Mouse (Mus musculus) telencephalon, adult 2 months (tissue): ENCODE measurements around the gene Dennd6b.

Experiments
- DNase-seq: peaks from one replicate; pipeline ENCODE4 v3.0.0-alpha.2; 2011; ENCODE audit warnings: low read depth, low spot score

Dennd6b gene

DNA sequence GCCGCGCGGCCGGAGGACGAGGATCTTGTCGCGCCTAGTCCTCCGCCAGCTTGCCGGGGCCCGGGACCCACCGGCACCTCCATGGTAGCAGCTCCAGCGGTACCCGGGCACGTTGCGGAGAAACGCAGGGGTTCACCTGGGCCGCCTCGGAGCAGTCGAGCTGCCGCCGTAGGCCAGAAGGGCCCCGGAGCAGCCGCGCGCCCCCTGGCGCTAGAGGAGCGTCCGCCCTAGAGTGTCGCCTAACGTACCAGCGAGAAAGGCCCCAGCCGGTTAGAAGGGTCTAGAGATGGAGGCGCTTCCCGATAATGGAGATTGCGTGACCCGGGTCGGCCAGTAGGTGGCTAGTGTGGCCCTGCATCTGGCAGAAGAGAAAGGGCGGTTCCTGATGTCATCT is at the start of gene Dennd6b:
Gene Dennd6b, minus strand, starts transcription at position 184 of the 394 bp plus-strand sequence.
- peak; percentile 96 for DNase-seq

GRCm38 (mm10) chr15:89241025-89241424 is 44.7 kb upstream of the Dennd6b start:
- no peak for DNase-seq

- no peak for DNase-seq
Measured at GRCm38 (mm10) chr15:89239751-89240392, 43.6 kb upstream of the Dennd6b start.

DNA sequence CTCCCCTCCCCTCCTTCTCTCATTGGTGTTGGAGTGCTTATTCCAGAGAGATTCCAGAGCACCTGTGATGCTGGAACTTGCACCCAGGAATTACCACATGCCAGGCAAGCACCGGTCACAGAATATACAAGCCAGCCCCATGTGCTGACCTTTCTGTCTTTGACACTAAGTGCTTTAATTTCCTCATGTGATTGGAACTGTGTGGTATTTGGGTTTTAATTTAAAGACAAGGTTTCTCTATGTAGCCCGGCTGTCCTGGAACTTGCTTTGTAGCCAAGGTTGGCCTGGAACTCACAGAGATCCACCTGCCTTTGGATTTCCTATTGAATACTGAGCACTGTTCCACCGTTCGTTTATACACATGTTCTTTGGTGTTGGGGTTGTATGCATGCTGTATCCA is 37.8 kb upstream of the Dennd6b start:
- DNase-seq: no peak

GRCm38 (mm10) chr15:89233586-89233985 is 37.3 kb upstream of the Dennd6b start:
- no peak for DNase-seq

GRCm38 (mm10) chr15:89215611-89216233 is 19.4 kb upstream of the Dennd6b start:
- no peak for DNase-seq

DNA sequence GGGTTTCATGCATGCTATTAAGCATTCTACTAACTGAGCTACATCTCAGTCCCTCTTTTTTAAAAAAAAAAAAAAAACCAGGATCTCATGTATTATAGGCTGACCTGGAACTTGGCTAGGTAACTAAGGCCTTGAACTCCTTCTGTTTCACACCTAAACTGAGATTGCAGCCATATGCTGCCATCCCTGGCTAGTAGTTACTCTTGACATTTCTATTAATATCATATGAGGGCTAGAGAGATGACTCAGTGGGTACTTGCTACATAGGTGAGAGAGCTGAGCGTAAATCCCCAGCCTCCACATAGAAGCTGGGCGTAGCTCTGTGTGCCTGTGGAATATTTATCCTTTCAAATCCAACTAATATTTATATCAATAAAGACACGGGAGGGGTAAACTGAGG is 18.7 kb upstream of the Dennd6b start:
- DNase-seq: no peak

GRCm38 (mm10) chr15:89213517-89213916 is 17.2 kb upstream of the Dennd6b start:
- DNase-seq: no peak

- no peak for DNase-seq
Measured at GRCm38 (mm10) chr15:89212495-89212894, 16.2 kb upstream of the Dennd6b start.

GRCm38 (mm10) chr15:89211716-89212461 is 15.6 kb upstream of the Dennd6b start:
- DNase-seq: no peak

DNA sequence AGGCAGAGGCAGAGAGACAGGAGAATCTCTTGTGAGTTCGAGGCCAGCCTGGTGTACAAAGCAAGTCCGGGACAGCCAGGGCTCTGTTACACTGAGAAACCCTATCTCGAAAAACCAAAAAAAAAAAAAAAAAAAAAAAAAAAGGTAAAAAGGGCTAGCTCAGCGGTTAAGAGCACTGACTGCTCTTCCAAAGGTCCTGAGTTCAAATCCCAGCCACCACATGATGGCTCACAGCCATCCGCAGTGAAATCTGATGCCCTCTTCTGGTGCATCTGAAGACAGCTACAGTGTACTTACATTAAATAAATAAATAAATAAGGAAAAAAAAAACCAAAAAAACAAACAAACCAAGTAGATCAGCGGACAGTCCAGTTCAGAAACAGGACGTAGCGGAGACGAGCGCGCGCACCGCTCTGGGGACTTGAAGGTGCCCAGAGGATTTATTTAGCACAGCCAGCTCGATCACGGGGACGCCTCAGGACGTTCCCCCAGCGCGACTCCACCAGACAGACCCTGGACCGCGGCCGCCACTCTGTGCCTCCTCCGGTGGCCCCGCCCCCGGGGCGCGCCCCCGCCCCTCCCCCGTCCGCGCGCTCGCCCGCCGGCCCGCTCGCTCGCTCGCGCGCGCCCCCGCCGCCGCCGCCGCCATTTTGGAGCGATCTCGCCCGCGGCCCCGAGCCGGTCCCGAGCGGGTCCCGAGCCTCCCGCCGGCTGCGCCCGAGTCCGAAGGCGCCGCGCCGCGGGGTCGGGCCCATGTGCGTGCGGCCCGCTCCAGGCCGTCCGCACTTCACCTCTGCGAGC is 14.8 kb upstream of the Dennd6b start, which contains the start of gene Ppp6r2:
Gene Ppp6r2, plus strand, starts transcription at position 639 of the 801 bp plus-strand sequence.
- DNase-seq: peak; percentile 48

DNA sequence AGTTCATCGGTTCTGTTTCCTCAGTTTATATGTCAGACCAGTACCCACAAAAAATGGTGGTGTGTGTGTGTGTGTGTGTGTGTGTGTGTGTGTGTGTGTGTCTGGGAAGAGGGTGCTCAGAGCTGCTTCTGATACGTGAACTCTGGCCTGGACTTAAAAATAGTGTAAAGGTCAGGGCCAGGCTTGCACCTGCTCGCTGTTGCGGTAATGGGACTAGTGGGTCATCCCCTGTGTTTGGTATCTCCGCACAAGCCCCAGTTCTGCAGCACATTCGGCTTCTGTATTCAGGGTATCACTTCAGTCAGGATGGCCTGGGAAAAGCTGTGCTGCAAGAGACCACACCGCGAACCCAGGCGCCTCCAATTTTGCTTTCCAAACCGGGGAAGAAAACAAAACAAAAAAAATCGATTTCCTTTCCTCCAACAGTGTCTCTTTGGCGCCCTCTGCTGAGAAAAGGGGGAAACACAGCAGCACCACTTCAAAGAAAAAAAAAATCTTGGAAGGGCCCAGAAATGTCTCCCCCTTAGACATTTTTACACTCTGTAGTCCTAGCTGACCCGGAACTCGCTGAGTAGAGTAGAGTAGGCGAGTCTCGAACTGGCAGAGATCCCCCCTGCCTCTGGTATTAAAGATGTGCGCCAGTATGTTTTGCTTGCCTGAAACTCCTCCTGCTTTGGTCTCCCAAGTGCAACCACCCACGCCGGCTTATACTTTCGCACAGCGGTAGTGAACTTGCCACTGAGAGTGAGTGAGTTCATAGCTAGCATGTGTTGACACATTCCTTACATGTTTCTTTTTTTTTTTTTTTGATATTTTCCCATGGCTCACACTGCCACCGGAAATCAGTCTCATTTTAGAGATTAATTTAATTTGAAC is 13.8 kb upstream of the Dennd6b start:
- DNase-seq: peak; percentile 60

DNA sequence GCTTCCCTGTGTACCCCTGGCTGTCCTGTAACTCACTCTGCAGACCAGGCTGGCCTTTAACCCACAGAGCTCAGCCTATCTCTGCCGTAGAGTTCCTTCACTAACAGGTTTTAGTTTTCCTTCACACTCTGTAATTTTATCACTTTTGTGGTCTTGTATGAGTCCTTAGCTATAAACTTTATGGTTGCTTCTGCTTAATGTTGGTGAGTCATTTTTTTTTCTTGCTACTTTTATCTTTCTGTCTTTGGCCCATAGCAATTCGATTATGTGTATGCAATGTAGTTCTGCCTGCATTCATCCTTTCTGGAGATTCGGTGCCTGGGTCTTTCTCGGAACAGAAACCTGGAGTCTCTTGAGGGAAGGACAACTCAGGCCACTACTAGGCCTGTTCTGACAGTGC is 11.2 kb upstream of the Dennd6b start:
- DNase-seq: no peak

DNA sequence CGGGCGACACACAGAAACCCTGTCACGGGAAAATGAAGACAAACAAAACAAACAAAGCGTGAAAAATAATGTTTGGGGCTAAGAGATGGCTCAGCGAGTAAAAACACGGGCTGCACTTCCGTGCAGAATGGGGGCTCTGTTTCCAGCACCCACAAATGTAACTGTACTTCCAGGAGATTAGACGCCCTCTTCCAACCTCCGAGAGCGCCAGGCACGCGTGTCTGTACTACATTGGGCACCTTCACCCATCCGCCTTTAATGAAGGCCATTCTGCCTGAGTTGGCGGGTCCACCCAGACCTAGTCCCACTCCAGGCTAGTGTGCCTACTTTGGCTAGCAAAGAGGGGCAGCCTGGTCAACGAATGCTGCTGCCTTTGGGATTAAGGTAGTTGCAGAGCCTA is 760 bp upstream of the Dennd6b start:
- no peak for DNase-seq

DNA sequence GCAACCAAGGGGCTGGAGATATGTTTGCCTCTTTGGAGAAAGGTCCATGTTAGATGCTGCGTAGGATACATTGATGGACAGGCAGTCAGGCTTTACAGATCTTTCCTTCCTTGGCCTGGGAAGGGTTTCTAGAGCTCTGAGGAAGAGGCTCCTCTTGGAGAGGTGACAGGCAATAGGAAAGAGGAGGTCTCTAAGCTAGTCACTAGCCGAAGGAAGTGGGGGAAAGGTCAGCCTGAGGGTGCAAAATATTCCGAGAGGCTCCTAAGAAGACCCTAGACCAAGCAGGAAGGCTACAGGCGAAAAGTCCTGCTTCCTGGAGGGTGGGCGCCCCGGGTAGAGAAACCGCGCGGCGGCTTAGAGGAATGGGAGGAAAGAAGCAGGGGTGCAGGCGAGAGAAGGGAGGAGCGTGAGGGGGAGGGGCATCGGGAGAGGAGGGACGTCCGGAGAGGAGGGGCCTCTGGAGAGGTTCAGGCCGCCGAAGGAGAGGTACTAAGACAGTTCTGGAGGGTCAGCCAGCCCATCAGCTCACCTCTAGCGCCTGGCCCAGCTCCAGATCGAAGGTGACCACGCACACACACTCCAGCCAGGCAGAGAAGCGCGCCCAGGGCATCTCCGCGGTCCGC is 495 bp downstream of the Dennd6b start:
- peak; percentile 84 for DNase-seq

DNA sequence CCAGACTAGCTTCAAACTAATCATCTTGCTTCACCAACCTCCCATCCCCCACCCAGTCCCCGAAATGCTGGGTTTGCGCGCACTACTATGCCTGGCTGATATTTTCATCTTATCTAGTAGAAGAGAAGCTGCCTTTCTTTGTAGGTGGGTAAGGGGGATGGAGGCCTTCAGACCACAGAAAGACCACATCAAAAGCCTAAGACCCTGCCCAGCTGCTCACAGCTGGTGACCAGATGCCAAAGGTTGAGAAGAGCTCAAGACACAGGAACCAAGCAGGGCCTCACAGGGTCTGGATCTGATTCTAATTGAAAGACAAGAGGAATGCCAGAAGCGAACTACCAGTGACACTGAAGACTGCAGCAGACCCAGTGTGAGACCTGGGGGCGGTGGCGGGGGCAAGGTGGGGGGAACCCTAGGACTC is 1.0 kb downstream of the Dennd6b start:
- DNase-seq: no peak

DNA sequence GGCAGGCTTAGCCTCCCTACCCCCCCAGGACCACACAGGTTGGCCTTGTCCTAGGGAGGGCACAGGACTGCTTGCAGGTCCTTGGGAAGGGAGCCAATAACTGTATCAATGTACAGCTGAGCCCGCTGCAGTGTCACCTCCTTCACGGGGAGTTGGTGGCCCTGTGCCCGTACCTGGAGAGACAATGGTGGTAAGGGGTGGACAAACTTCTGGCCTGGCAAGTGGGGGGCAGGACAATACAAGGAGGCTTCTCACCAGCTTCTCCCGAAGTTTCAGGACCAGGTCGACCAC is 11.4 kb downstream of the Dennd6b start:
- no peak for DNase-seq

- no peak for DNase-seq
Measured at GRCm38 (mm10) chr15:89184141-89184936, 12.0 kb downstream of the Dennd6b start.

DNA sequence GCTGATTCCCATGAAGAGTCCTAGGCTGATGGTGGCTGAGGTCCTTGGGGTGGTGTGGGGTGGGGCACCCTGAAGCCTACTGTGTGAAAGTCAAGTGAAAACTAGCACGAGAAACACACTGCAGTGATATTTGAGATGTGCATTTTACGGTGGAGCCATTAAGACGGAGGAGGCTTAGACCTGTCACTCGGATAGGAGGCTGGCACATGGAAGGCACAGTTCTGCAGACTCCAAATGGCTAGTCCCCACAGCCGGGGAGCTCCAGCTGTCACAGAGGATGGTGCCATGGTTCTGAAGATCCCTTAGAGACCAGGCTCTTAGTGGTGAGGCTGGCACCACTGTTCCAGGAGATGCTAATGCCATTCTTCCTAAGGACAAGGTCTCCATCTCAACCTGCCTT is 13.5 kb downstream of the Dennd6b start:
- DNase-seq: no peak

GRCm38 (mm10) chr15:89182328-89182741 is 14.0 kb downstream of the Dennd6b start:
- DNase-seq: no peak
